Comparison of ENCODE assay signal across 7 mouse cellular contexts in genomic region chr1:192070618-192071051, GRCm38 (mm10). TPM values are rescaled to one million over a fixed set of nuclear protein-coding genes. Genes with fewer than 3 reads are reported as not detected.
DNase-seq lines count a peak whose midpoint lies in the region; TF ChIP-seq lines count a peak whose summit lies in the region.

No protein-coding gene starts in this region.

- H3K4me1 ChIP-seq in megakaryocyte, embryonic 14.5 days: peaks cover 64% of the 10 kb centered on the region

- H3K9me3 ChIP-seq in megakaryocyte, embryonic 14.5 days: 0 out of 2 replicates have a peak, but pooled peaks cover 3% of the 10 kb centered on the region

- peaks cover 90% of the 10 kb centered on the region for H3K36me3 ChIP-seq in megakaryocyte, embryonic 14.5 days (replicated peaks; ENCODE audit: low read length)

- TF ChIP-seq POLR2A in brain, embryonic 14.5 days (IDR thresholded peaks at IDR 0.05; ENCODE audit: borderline replicate concordance, extremely low read depth, insufficient read depth, insufficient read length, poor library complexity, severe bottlenecking): no peak

- TF ChIP-seq CTCF in brain, embryonic 14.5 days (IDR thresholded peaks at IDR 0.05; ENCODE audit: borderline replicate concordance, extremely low read depth, insufficient read depth, insufficient read length): no peak

- H3K27me3 ChIP-seq in megakaryocyte, embryonic 14.5 days (replicated peaks): no peaks in the 10 kb centered on the region

- H3K4me3 ChIP-seq in megakaryocyte, embryonic 14.5 days (replicated peaks): peak overlapping the region; percentile 84

- DNase-seq in left cerebral cortex, postnatal 4 days: peak; percentile 32
- no peak for DNase-seq in left cerebral cortex, adult 9 months (ENCODE audit: low spot score in 2 of 2)
- peak; percentile 11 for DNase-seq in brain, embryonic 14.5 days (ENCODE audit: low read depth)
- DNase-seq in heart, adult 9 months (ENCODE audit: low spot score in 2 of 2): peak; percentile 59 to 64
- DNase-seq in layer of hippocampus, adult 8-10 months (ENCODE audit: low spot score in 2 of 2): no peak
- no peak for DNase-seq in right cerebral cortex, adult 2 months (ENCODE audit: low spot score in 2 of 2)

- intact Hi-C loops in left cerebral cortex, postnatal 4 days (cut with DNase I): no loop called here

RNA-seq across cellular contexts. Expression of gene Traf5, which starts 21.7 kb away (rescaled TPM):
- total RNA-seq in left cerebral cortex, postnatal 4 days (2021): 1 to 10 TPM; 3.4 to 4.6 TPM
- 2.3 and 3.2 TPM in 2 replicates for polyA plus RNA-seq in brain, embryonic 14.5 days (2012; rRNA removed)
- 3.8 and 8.2 TPM in 2 replicates for polyA plus RNA-seq in megakaryocyte, embryonic 14.5 days (2012; ENCODE audit: insufficient read depth, low replicate concordance)
- total RNA-seq in layer of hippocampus, adult 8-10 months (2022): 1 to 10 TPM; 1.8 to 6.8 (median 5.4) TPM

Comparison
In these comparisons a context has a peak if more than half of its experiments do, and no peak if none do; other contexts are left out.
1. DNase-seq: peak in left cerebral cortex, postnatal 4 days (single experiment), brain, embryonic 14.5 days (single experiment) and heart, adult 9 months (2 of 2); none in left cerebral cortex, adult 9 months (0 of 2), layer of hippocampus, adult 8-10 months (0 of 2) and right cerebral cortex, adult 2 months (0 of 2).